Mouse (Mus musculus): ENCODE measurements around the gene Olfr190. TPM values are rescaled to one million over a fixed set of nuclear protein-coding genes. Genes with fewer than 3 reads are reported as not detected.

Gene Olfr190
- total RNA-seq (2023; ENCODE audit: inconsistent age), result not detected in 4 replicates

DNA sequence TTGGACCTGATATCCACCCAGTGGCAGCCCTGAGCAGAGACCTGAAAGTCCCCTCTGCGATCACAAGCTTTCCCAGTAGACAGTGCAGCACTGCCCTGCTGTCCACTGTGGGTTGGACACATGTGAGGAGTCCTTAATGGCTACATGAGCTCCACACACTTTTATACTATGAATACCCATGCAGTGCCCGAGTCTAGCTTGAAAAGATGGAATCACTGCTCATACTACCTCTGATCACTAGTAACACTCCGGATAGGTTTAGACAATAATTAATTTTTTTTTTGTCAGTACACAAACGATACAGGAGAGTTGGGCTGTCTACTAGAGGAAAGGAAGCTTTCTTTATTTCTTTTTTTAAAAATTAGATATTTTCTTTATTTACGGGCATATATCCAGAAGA, at the start of gene Olfr190:
Gene Olfr190, minus strand, starts transcription at position 101 of the 400 bp plus-strand sequence.

DNA sequence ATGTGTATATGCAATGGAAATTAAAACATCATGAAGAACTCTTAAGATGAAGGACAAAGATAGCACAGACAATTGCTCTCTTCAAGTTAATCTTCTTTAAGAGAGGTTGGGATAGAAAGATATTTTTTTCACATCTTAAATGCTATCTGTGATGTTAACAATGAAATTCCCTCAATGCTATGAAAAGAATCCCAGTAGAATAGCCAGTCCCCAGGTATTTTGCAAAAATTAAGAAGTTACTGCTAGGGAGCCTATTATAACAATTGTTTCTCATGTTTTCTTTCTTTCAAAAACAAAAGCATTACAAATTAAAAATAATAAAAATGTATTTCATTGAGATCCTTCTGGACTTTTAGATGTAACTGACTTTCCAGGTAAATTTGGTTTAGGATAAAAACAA, 43.2 kb upstream of the Olfr190 start, which contains the start of gene Olfr194:
Gene Olfr194, minus strand, starts transcription at position 101 of the 400 bp plus-strand sequence.

DNA sequence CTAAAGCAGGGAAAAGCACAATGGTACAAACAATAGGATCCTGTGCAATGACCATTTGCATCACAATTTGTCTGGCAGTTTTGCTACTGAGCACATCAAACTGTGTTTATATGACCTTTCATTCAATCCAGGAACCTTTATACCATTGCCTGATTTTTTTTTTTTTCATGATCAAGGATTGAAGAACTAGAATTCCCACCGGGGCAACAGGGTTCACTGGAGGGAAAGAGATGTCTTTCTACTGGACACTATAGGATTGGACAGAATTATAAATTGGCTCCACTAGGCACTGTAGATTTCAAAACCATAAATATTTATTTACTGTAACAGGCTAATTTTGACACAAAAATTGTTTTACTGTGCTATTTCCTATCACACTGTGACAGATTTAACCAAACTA, 34.0 kb upstream of the Olfr190 start, which contains the start of gene Olfr193:
Gene Olfr193, minus strand, starts transcription at position 101 of the 400 bp plus-strand sequence.

GRCm38 (mm10) chr16:59089722-59090121, 11.9 kb upstream of the Olfr190 start, which contains the start of gene Olfr191:
Gene Olfr191 (minus strand): TSS chr16:59089822.

GRCm38 (mm10) chr16:59039710-59040109, 38.1 kb downstream of the Olfr190 start, which contains the start of gene Olfr187:
Gene Olfr187 (minus strand): TSS chr16:59039767.

GRCm38 (mm10) chr16:59030191-59030590, 47.6 kb downstream of the Olfr190 start, which contains the start of gene Olfr186:
Gene Olfr186 (minus strand): TSS chr16:59030291.

Other genes starting within 250 kb of the Olfr190 start
- not detected in 4 replicates for gene Olfr177, start 203.2 kb downstream of the Olfr190 start, total RNA-seq (2023; ENCODE audit: inconsistent age)
- not detected in 4 replicates for gene Olfr178, start 185.9 kb downstream of the Olfr190 start, total RNA-seq (2023; ENCODE audit: inconsistent age)
- gene Olfr181, start 149.2 kb downstream of the Olfr190 start, total RNA-seq (2023; ENCODE audit: inconsistent age), result not detected in 4 replicates
- gene Olfr180, start 148.6 kb downstream of the Olfr190 start, total RNA-seq (2023; ENCODE audit: inconsistent age), result not detected in 4 replicates
- gene Olfr183, start 82.6 kb downstream of the Olfr190 start, total RNA-seq (2023; ENCODE audit: inconsistent age), result not detected in 4 replicates
- gene Olfr186, start 47.7 kb downstream of the Olfr190 start, total RNA-seq (2023; ENCODE audit: inconsistent age), result not detected in 4 replicates
- not detected in 4 replicates for gene Olfr187, start 38.2 kb downstream of the Olfr190 start, total RNA-seq (2023; ENCODE audit: inconsistent age)
- gene Olfr191, start 11.8 kb upstream of the Olfr190 start, total RNA-seq (2023; ENCODE audit: inconsistent age), result not detected in 4 replicates
- not detected in 4 replicates for gene Olfr193, start 33.9 kb upstream of the Olfr190 start, total RNA-seq (2023; ENCODE audit: inconsistent age)
- not detected in 4 replicates for gene Olfr194, start 43.1 kb upstream of the Olfr190 start, total RNA-seq (2023; ENCODE audit: inconsistent age)
- not detected in 4 replicates for gene Olfr195, start 69.0 kb upstream of the Olfr190 start, total RNA-seq (2023; ENCODE audit: inconsistent age)
- not detected in 4 replicates for gene Olfr196, start 92.4 kb upstream of the Olfr190 start, total RNA-seq (2023; ENCODE audit: inconsistent age)
- gene Olfr198, start 125.5 kb upstream of the Olfr190 start, total RNA-seq (2023; ENCODE audit: inconsistent age), result not detected in 4 replicates
- gene Olfr199, start 141.8 kb upstream of the Olfr190 start, total RNA-seq (2023; ENCODE audit: inconsistent age), result not detected in 4 replicates
- gene Olfr201, start 194.6 kb upstream of the Olfr190 start, total RNA-seq (2023; ENCODE audit: inconsistent age), result not detected in 4 replicates
- gene Olfr202, start 208.8 kb upstream of the Olfr190 start, total RNA-seq (2023; ENCODE audit: inconsistent age), result not detected in 4 replicates
- gene Olfr203, start 220.9 kb upstream of the Olfr190 start, total RNA-seq (2023; ENCODE audit: inconsistent age), result not detected in 4 replicates
- gene Olfr204, start 240.2 kb upstream of the Olfr190 start, total RNA-seq (2023; ENCODE audit: inconsistent age), result not detected in 4 replicates